Mouse (Mus musculus): ENCODE data around the gene Slc9a9. TPM values are rescaled to one million over a fixed set of nuclear protein-coding genes. Genes with fewer than 3 reads are reported as not detected.

The Slc9a9 gene
- polyA plus RNA-seq, 1 experiment from 2014 or later = 2.3 TPM

DNA sequence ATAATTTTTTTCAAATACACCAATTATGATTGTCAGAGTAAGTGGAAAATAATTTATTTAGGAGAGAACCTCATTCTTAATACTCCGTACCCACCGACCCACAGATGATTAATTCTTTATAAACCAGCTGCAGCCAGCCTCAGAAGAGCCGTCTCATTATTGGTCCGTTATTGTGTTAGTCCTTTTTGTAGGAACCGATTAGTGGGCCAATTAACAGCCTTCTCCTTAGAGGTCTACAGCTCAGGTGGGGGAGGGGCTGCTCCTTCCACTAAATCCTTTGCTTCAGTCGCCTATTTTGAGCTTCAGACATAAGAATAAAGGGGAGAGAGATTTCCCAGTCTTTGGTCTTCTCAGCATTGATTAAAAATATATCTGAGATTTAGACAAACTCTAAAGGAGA lies 98.4 kb downstream of the Slc9a9 start:
- ATAC-seq = no peak
- 75% methylated on average over 6 of the region's 6 CpGs for WGBS (ENCODE audit: insufficient replicate concordance)
- Histone ChIP-seq H3K9ac (replicated peaks) (no peak overlapping the region), H3K27me3 (ENCODE audit: insufficient read depth, low read length) (no peaks in the 10 kb centered on the region), H3K9me3 (ENCODE audit: low read length) (no peaks in the 10 kb centered on the region), H3K36me3 (replicated peaks; ENCODE audit: insufficient read depth, low read length) (no peaks in the 10 kb centered on the region), H3K4me1 (ENCODE audit: insufficient read depth) (no peaks in the 10 kb centered on the region), H3K4me2 (ENCODE audit: low read depth, low read length) (no peak overlapping the region), H3K4me3 (ENCODE audit: low read depth, low read length) (no peak overlapping the region), H3K27ac (ENCODE audit: low read depth) (no peak overlapping the region)
- no peak for TF ChIP-seq EP300 (IDR thresholded peaks at IDR 0.05; ENCODE audit: low read depth)
- no peak for TF ChIP-seq CTCF (IDR thresholded peaks at IDR 0.05; ENCODE audit: low read depth)
- no peak for DNase-seq

DNA sequence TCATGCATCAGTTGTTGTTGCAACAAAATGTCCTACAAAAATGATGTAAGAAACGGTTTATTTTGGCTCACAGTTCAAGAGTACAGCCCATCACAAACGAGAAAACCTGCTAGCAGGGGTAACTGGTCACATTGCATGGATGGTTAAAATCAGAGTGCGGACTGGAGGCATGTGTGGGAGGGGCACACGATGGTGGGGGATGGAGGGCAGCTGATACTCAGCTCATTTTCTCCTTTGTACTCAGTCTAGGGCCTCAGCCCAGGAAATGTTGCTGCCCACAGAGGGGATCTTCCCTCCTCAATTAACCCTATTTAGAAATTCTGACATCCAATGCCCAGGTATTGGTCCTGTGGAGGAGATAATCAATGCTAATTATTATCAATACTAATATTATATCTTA lies 98.8 kb downstream of the Slc9a9 start:
- no peak for ATAC-seq
- no peak overlapping the region for H3K4me3 ChIP-seq (ENCODE audit: low read depth, low read length)
- H3K36me3 ChIP-seq (replicated peaks; ENCODE audit: insufficient read depth, low read length) = no peaks in the 10 kb centered on the region
- no peak for TF ChIP-seq CTCF (IDR thresholded peaks at IDR 0.05; ENCODE audit: low read depth)
- no peak for TF ChIP-seq EP300 (IDR thresholded peaks at IDR 0.05; ENCODE audit: low read depth)
- no peak overlapping the region for H3K4me2 ChIP-seq (ENCODE audit: low read depth, low read length)
- H3K4me1 ChIP-seq (ENCODE audit: insufficient read depth) = no peaks in the 10 kb centered on the region
- no peak for DNase-seq
- no peaks in the 10 kb centered on the region for H3K9me3 ChIP-seq (ENCODE audit: low read length)
- H3K27me3 ChIP-seq (ENCODE audit: insufficient read depth, low read length) = no peaks in the 10 kb centered on the region
- WGBS (ENCODE audit: insufficient replicate concordance) = 60% methylated on average over 4 of the region's 4 CpGs
- H3K9ac ChIP-seq (replicated peaks) = no peak overlapping the region
- H3K27ac ChIP-seq (ENCODE audit: low read depth) = no peak overlapping the region

DNA sequence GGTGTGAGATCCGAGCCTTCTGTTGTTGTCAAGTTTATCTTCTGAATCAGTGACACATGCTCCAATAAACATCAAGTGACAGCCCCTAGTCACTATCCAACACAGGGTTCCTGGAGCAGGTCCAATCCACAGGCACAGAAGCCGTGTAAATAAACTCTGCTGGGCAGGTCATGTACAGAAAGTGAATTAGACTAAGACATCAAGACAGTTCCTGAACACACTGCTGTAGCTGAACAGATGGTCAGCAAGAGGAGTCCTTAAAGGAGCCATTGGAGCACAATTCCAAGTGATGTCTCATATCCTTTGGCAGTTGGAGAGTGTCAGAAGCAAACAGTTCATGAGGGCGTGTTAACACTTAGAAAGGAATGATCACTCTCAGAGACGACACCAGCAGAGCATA lies 103.6 kb downstream of the Slc9a9 start:
- H3K4me1 ChIP-seq (ENCODE audit: insufficient read depth) = no peaks in the 10 kb centered on the region
- no peak overlapping the region for H3K27ac ChIP-seq (ENCODE audit: low read depth)
- ATAC-seq (no peak), DNase-seq (no peak)
- no peaks in the 10 kb centered on the region for H3K36me3 ChIP-seq (replicated peaks; ENCODE audit: insufficient read depth, low read length)
- 76% methylated on average over 4 of the region's 4 CpGs for WGBS (ENCODE audit: insufficient replicate concordance)
- H3K4me2 ChIP-seq (ENCODE audit: low read depth, low read length) = no peak overlapping the region
- no peaks in the 10 kb centered on the region for H3K9me3 ChIP-seq (ENCODE audit: low read length)
- no peaks in the 10 kb centered on the region for H3K27me3 ChIP-seq (ENCODE audit: insufficient read depth, low read length)
- TF ChIP-seq EP300 (IDR thresholded peaks at IDR 0.05; ENCODE audit: low read depth) (no peak), CTCF (IDR thresholded peaks at IDR 0.05; ENCODE audit: low read depth) (no peak)
- H3K9ac ChIP-seq (replicated peaks) = no peak overlapping the region
- no peak overlapping the region for H3K4me3 ChIP-seq (ENCODE audit: low read depth, low read length)

DNA sequence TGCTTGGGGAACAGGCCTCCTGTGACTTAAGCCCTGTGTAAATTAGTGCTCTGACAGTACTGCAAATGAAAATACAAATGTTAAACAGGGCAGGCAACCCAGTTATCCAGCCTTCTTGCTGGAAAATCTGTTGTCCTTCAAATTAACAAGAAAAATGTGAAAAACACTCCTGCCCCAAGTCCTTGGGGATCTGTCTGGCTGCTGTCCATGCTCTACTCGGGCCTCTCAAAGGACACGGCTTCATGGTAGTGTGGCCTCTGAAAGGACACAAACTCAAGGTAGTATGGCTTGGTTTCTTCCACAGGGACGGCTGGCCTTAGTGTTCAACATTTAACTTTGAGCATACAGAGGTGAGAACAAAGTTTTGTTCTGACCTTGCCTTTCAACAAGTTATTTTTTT lies 118.6 kb downstream of the Slc9a9 start:
- Histone ChIP-seq H3K9ac (replicated peaks) (no peak overlapping the region), H3K4me1 (ENCODE audit: insufficient read depth) (no peaks in the 10 kb centered on the region), H3K27me3 (ENCODE audit: insufficient read depth, low read length) (no peaks in the 10 kb centered on the region), H3K9me3 (ENCODE audit: low read length) (no peaks in the 10 kb centered on the region), H3K4me2 (ENCODE audit: low read depth, low read length) (no peak overlapping the region), H3K36me3 (replicated peaks; ENCODE audit: insufficient read depth, low read length) (no peaks in the 10 kb centered on the region), H3K4me3 (ENCODE audit: low read depth, low read length) (no peak overlapping the region), H3K27ac (ENCODE audit: low read depth) (no peak overlapping the region)
- DNase-seq = no peak
- ATAC-seq = no peak
- WGBS (ENCODE audit: insufficient replicate concordance) = 78% methylated on average over 3 of the region's 3 CpGs
- TF ChIP-seq EP300 (IDR thresholded peaks at IDR 0.05; ENCODE audit: low read depth) = no peak
- no peak for TF ChIP-seq CTCF (IDR thresholded peaks at IDR 0.05; ENCODE audit: low read depth)

DNA sequence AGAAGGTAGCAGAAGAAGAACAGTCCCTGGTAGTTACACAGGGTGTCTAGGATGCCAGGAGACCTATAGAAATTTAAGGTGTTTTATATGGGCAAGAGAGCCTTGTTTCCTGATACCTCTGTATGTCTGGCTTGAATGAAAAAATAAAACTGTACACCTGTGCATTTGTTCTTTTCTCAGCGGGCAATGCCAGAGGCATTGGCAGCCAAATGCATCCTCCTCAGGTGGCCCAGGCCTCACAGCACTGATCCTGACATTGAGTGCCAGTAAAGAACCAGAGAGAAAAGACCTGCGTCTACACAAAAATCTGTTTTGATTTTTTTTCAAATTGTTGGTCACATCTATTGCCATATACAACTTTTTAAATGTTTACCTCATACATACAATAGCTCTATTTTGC lies 121.3 kb downstream of the Slc9a9 start:
- no peaks in the 10 kb centered on the region for H3K36me3 ChIP-seq (replicated peaks; ENCODE audit: insufficient read depth, low read length)
- no peaks in the 10 kb centered on the region for H3K4me1 ChIP-seq (ENCODE audit: insufficient read depth)
- H3K27ac ChIP-seq (ENCODE audit: low read depth) = no peak overlapping the region
- H3K4me3 ChIP-seq (ENCODE audit: low read depth, low read length) = no peak overlapping the region
- no peak for DNase-seq
- ATAC-seq = no peak
- TF ChIP-seq CTCF (IDR thresholded peaks at IDR 0.05; ENCODE audit: low read depth) (no peak), EP300 (IDR thresholded peaks at IDR 0.05; ENCODE audit: low read depth) (no peak)
- H3K9ac ChIP-seq (replicated peaks) = no peak overlapping the region
- H3K4me2 ChIP-seq (ENCODE audit: low read depth, low read length) = no peak overlapping the region
- no peaks in the 10 kb centered on the region for H3K27me3 ChIP-seq (ENCODE audit: insufficient read depth, low read length)
- H3K9me3 ChIP-seq (ENCODE audit: low read length) = no peaks in the 10 kb centered on the region
- WGBS (ENCODE audit: insufficient replicate concordance) = 81% methylated on average over 2 of the region's 2 CpGs

DNA sequence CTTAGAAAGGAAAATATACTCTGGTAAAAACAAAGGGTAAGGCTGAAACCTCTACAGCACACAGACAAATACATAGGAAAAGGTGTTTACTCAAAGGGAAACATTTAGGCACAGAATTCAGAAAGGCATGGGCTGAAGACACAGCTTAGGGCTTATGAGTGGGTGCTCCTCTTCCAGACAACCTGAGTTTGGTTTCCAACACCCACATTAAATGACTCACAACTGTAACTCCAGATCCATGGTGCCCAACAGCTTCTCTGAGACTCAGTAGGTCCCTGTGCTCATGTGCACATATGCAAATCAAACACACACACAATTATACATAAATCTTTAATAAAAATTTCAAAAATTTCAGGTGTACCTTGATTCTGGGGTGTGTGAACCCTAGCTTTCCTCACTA lies 133.4 kb downstream of the Slc9a9 start:
- Histone ChIP-seq H3K27me3 (ENCODE audit: insufficient read depth, low read length) (no peaks in the 10 kb centered on the region), H3K4me1 (ENCODE audit: insufficient read depth) (no peaks in the 10 kb centered on the region), H3K4me2 (ENCODE audit: low read depth, low read length) (no peak overlapping the region), H3K36me3 (replicated peaks; ENCODE audit: insufficient read depth, low read length) (no peaks in the 10 kb centered on the region), H3K4me3 (ENCODE audit: low read depth, low read length) (no peak overlapping the region), H3K9me3 (ENCODE audit: low read length) (no peaks in the 10 kb centered on the region), H3K27ac (ENCODE audit: low read depth) (no peak overlapping the region), H3K9ac (replicated peaks) (no peak overlapping the region)
- DNase-seq (no peak), ATAC-seq (no peak)
- no peak for TF ChIP-seq CTCF (IDR thresholded peaks at IDR 0.05; ENCODE audit: low read depth)
- TF ChIP-seq EP300 (IDR thresholded peaks at IDR 0.05; ENCODE audit: low read depth) = no peak

DNA sequence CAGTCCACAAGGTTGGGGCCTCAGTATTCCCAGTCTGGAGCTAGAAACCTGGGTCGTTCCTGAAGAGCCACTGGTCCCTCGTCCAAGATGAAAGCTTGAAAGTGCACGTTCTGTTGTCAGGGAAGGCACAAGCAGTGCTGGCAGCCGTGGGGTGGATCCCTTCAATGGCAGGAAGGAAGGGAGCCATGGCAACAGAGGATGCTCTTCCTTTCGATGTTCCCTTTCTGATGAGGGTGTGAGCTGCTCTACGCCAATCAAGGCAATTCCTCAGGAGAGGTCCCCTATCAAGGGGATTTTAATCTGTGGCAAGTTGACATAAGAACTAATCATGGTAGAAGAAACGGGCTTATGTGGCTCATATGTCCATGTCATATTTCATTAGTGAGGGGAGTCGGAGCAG lies 135.8 kb downstream of the Slc9a9 start:
- DNase-seq = no peak
- 54% methylated on average over 8 of the region's 8 CpGs for WGBS (ENCODE audit: insufficient replicate concordance)
- Histone ChIP-seq H3K27ac (ENCODE audit: low read depth) (no peak overlapping the region), H3K4me2 (ENCODE audit: low read depth, low read length) (no peak overlapping the region), H3K36me3 (replicated peaks; ENCODE audit: insufficient read depth, low read length) (no peaks in the 10 kb centered on the region), H3K4me3 (ENCODE audit: low read depth, low read length) (no peak overlapping the region), H3K27me3 (ENCODE audit: insufficient read depth, low read length) (no peaks in the 10 kb centered on the region), H3K4me1 (ENCODE audit: insufficient read depth) (no peaks in the 10 kb centered on the region), H3K9me3 (ENCODE audit: low read length) (no peaks in the 10 kb centered on the region), H3K9ac (replicated peaks) (no peak overlapping the region)
- ATAC-seq = no peak
- TF ChIP-seq EP300 (IDR thresholded peaks at IDR 0.05; ENCODE audit: low read depth) = no peak
- no peak for TF ChIP-seq CTCF (IDR thresholded peaks at IDR 0.05; ENCODE audit: low read depth)
